Mouse (Mus musculus) embryonic facial prominence, embryonic 14.5 days (tissue): ENCODE results near the gene Rhobtb1. TPM values are rescaled to one million over a fixed set of nuclear protein-coding genes. Genes with fewer than 3 reads are reported as not detected.

ENCODE experiments used
- ATAC-seq: fragments of 200-750 bp; cut with Nextera tagmentation; 2 replicates; pipeline ENCODE4 v1.8.0; 2017; ENCODE audit warnings: low read depth, moderate number of reproducible peaks, moderate TSS enrichment
- DNase-seq: peaks from one replicate; pipeline ENCODE4 v3.0.0-alpha.2; 2015; ENCODE audit warnings: low spot score
- H3K27ac ChIP-seq: fragments of 300-500 bp; sonication (generic); replicated peaks from 2 replicates; pipeline ENCODE4 v1.5.1; 2014; ENCODE audit warnings: low read depth, mild to moderate bottlenecking, low read length, moderate library complexity
- H3K27me3 ChIP-seq: fragments of 300-500 bp; sonication (generic); replicated peaks from 2 replicates; pipeline ENCODE4 v1.6.1; 2014; ENCODE audit warnings: low read length; ENCODE audit not compliant: control insufficient read depth, insufficient read depth
- H3K36me3 ChIP-seq: fragments of 300-500 bp; sonication (generic); 2 replicates; pipeline ENCODE4 v1.6.1; 2014; ENCODE audit warnings: low read length, mixed read lengths; ENCODE audit not compliant: control insufficient read depth, insufficient read depth
- H3K4me1 ChIP-seq: fragments of 300-500 bp; sonication (generic); 2 replicates; pipeline ENCODE4 v1.6.1; 2014; ENCODE audit warnings: antibody characterized with exemption, low read length; ENCODE audit not compliant: control insufficient read depth, insufficient read depth
- H3K4me2 ChIP-seq: fragments of 300-500 bp; sonication (generic); 2 replicates; pipeline ENCODE4 v1.6.1; 2014; ENCODE audit warnings: low read depth, mild to moderate bottlenecking, low read length, moderate library complexity, mixed read lengths
- H3K4me3 ChIP-seq: fragments of 300-500 bp; sonication (generic); 2 replicates; pipeline ENCODE4 v1.5.1; 2014; ENCODE audit warnings: low read depth, mild to moderate bottlenecking, low read length
- H3K9ac ChIP-seq: fragments of 300-500 bp; sonication (generic); 2 replicates; pipeline ENCODE4 v1.6.1; 2014; ENCODE audit warnings: low read depth, mild to moderate bottlenecking, low read length, moderate library complexity, mixed read lengths
- H3K9me3 ChIP-seq: fragments of 300-500 bp; sonication (generic); 2 replicates; pipeline ENCODE4 v1.6.1; 2016; ENCODE audit warnings: low read length; ENCODE audit not compliant: control insufficient read depth
- WGBS: fragments of 180-500 bp; shearing (Covaris S2); extraction: QIAGEN DNeasy Blood & Tissue Kit; methylation state at CpG from one replicate; pipeline ENCODE4 v1.1.7; 2014; 5-methylcytosine and 5-hydroxymethylcytosine counted together
- polyA plus RNA-seq: library from polyadenylated mRNA; unstranded; fragments of >200 nt; fragmentation: Nextera tagmentation; extraction: Ambion mirVana; gene quantifications from 2 replicates; pipeline ENCODE4 v1.2.1, GENCODE M21; 2014

Gene Rhobtb1
- polyA plus RNA-seq, 1 experiment from 2014 or later = 28.0 TPM

DNA sequence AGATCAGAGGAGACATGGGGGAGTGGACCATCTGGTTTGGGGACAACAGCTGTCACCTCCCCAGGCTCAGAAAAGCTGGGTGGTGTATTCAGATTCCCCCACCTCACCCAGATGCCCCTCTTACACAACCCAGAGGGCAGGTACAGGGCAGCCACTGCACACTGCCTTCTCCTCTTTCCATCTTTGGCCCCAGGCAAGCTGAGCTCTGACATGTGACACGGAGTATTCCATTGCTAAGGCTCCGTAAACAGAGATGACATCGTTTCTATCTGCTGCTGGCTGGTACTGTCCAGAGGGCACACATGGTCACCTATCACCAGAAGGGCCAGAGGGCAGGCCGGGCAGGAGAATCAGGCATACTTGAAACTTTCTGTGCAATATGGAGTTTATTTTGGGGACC, 136.9 kb downstream of the Rhobtb1 start:
- no peak for ATAC-seq
- Histone ChIP-seq H3K27ac (no peak overlapping the region), H3K4me1 (no peaks in the 10 kb centered on the region), H3K4me2 (no peak overlapping the region), H3K9ac (no peak overlapping the region), H3K9me3 (no peaks in the 10 kb centered on the region), H3K36me3 (peaks cover 63% of the 10 kb centered on the region), H3K4me3 (no peak overlapping the region), H3K27me3 (no peaks in the 10 kb centered on the region)
- 82% methylated on average over 4 of the region's 4 CpGs for WGBS
- no peak for DNase-seq

DNA sequence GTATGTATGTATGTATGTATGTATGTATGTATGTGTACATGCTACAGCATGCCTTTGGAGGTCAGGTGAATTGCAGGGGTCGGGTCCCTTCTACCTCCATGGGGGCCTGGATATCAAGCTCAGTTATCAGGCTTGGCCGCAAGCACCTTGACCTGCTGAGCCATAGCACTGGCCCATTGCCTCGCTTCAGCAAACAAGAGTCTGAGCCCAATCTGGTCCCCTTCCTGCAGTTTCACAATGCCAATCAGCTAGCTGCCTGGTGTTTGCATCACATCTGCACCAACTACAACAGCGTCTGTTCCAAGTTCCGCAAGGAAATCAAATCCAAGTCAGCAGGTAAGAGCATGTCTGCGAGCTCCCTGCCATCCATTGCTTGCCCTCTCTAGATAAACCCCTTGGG, 137.5 kb downstream of the Rhobtb1 start:
- no peaks in the 10 kb centered on the region for H3K27me3 ChIP-seq

DNA sequence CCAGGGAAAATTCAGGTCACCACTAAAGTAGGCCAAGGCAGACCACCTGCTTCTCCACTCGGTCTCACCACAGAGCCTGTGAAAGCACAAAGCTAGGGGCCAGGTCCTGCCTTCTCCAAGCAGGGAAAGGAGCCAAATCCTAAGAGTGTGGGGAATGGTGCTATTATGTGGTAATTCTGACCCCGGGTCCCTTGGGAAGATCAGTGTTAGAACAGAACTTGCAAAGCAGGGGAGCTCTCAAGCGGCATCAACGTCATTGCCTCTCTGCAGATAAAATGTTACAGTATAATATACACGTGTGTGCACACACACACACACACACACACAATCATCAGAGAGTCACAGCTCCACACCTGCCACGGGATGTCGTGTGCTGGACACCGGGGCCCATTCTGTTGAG, 139.5 kb downstream of the Rhobtb1 start:
- no peak overlapping the region for H3K27ac ChIP-seq
- H3K9me3 ChIP-seq = no peaks in the 10 kb centered on the region
- no peak overlapping the region for H3K4me3 ChIP-seq
- 85% methylated on average over 8 of the region's 8 CpGs for WGBS
- H3K4me2 ChIP-seq = no peak overlapping the region
- no peak overlapping the region for H3K9ac ChIP-seq
- no peak for ATAC-seq
- H3K4me1 ChIP-seq = no peaks in the 10 kb centered on the region
- no peaks in the 10 kb centered on the region for H3K27me3 ChIP-seq
- no peak for DNase-seq
- H3K36me3 ChIP-seq = peaks cover 39% of the 10 kb centered on the region

More for the DNA sequence above, 137.5 kb downstream of the Rhobtb1 start:
- DNase-seq = no peak
- Histone ChIP-seq H3K4me2 (no peak overlapping the region), H3K9ac (no peak overlapping the region), H3K27ac (no peak overlapping the region), H3K9me3 (no peaks in the 10 kb centered on the region), H3K36me3 (peaks cover 58% of the 10 kb centered on the region), H3K4me1 (no peaks in the 10 kb centered on the region), H3K4me3 (no peak overlapping the region)
- ATAC-seq = no peak
- 91% methylated on average over 6 of the region's 6 CpGs for WGBS

DNA sequence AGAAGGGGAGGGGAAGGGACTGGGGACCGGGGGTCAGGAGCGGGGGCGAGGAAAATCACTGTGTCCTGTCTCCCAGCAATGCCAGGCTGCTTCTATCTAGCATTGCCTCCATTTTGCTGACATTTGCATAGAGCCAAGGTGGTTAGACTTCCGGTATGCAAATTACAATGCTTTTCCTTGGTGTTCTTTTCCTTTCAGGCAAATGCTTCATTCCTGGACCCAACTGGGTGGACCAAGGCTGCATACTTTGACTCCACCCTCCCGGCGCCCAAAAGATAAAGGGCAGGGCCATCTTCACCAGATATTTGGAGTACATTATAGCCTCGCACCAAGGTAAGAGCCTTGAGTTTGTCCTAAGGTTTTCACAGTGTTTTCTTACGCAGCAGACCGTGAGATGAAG, 144.7 kb downstream of the Rhobtb1 start:
- H3K9ac ChIP-seq = no peak overlapping the region
- H3K4me3 ChIP-seq = no peak overlapping the region
- no peaks in the 10 kb centered on the region for H3K9me3 ChIP-seq
- H3K27me3 ChIP-seq = no peaks in the 10 kb centered on the region
- H3K27ac ChIP-seq = no peak overlapping the region
- no peak overlapping the region for H3K4me2 ChIP-seq
- H3K36me3 ChIP-seq = no peaks in the 10 kb centered on the region
- no peaks in the 10 kb centered on the region for H3K4me1 ChIP-seq
- WGBS = 78% methylated on average over 9 of the region's 9 CpGs
- ATAC-seq (no peak), DNase-seq (no peak)

DNA sequence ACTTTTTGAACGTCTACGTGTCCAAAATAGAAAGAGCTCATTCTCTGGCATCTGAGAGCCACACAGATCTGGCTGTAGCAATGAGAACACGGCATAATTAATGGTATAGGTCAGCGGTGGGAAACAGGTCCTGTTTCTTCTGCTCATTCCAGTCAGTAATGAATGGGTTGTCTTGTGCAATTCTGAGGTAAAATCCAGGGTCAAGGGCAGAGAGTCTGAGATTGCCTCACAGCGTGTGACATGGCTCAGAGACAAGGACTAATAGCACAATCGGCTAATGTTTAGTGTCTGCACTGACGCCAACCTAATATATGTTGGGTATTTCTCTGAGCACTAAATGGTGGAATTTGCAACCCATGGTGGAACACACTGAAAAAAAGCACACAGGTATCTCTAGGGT, 148.8 kb downstream of the Rhobtb1 start:
- H3K36me3 ChIP-seq = no peaks in the 10 kb centered on the region

DNA sequence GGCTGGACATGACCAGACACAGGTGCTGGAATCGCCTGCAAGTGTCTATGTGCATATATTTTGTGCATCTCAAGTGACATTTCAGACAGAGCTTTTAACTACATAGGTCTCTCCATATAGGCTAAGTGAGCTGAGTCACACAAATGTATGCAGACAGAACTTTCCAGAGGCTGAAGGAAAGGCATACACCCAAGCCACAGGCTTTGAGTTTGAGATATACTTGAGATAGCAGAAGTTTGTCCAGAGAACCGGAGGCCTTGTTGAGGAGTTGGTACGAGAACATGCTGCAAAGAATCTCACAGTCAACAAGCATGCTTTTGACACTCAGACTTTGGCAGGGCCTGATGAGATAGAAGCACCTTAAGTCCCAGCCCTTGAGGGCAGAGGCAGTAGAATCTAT, 151.4 kb downstream of the Rhobtb1 start:
- Histone ChIP-seq H3K4me2 (no peak overlapping the region), H3K27ac (no peak overlapping the region), H3K4me1 (no peaks in the 10 kb centered on the region), H3K4me3 (no peak overlapping the region), H3K9ac (no peak overlapping the region), H3K27me3 (no peaks in the 10 kb centered on the region), H3K36me3 (no peaks in the 10 kb centered on the region), H3K9me3 (no peaks in the 10 kb centered on the region)
- ATAC-seq (no peak), DNase-seq (no peak)
- 85% methylated on average over 3 of the region's 3 CpGs for WGBS

More for the DNA sequence above, 148.8 kb downstream of the Rhobtb1 start:
- Histone ChIP-seq H3K9me3 (no peaks in the 10 kb centered on the region), H3K9ac (no peak overlapping the region), H3K27me3 (no peaks in the 10 kb centered on the region), H3K4me3 (no peak overlapping the region), H3K4me2 (no peak overlapping the region), H3K4me1 (no peaks in the 10 kb centered on the region), H3K27ac (no peak overlapping the region)
- 81% methylated on average over 7 of the region's 7 CpGs for WGBS
- no peak for DNase-seq
- ATAC-seq = no peak

DNA sequence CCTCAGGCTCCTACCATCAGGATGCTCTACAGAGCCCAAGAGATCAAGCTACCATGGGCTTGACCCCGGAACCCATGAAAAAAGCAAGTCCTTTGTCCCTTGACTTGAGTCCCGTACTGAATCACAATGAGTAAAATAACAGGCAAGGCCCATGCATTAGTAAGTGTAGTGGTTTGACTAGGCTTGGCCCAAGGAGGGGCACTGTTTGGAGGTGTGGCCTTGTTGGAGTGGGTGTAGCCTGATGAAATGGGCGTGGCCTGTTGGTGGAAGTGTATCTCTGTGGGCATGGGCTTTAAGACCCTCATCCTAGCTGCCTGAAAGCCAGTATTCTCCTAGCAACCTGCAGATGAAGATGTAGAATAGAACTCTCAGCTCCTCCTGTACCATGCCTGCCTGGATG, 153.6 kb downstream of the Rhobtb1 start:
- no peak for DNase-seq
- no peak overlapping the region for H3K4me3 ChIP-seq
- no peaks in the 10 kb centered on the region for H3K36me3 ChIP-seq
- no peak for ATAC-seq
- H3K27me3 ChIP-seq = no peaks in the 10 kb centered on the region
- no peaks in the 10 kb centered on the region for H3K9me3 ChIP-seq
- H3K27ac ChIP-seq = no peak overlapping the region
- H3K4me1 ChIP-seq = no peaks in the 10 kb centered on the region
- no peak overlapping the region for H3K4me2 ChIP-seq
- WGBS = 87% methylated on average over 3 of the region's 3 CpGs
- H3K9ac ChIP-seq = no peak overlapping the region

DNA sequence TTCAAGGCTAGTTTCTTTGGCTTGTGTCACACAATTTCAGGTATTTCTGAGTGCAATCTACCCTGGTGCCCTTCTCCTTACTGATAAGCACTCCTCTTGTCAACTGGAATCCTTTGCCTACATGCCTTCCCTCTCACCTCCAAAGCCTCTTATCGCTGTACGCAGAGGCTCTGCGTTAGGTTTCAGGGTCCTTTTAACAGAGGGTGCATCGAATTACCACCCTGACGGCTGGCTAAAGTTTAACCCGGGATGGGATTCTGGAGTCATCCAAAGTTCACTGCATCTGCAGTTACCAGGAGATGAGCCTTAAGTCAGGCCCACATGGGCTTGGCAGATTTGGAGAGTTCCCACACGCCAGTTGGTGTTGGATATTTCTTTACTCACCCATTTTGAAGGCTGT, 154.4 kb downstream of the Rhobtb1 start:
- Histone ChIP-seq H3K36me3 (no peaks in the 10 kb centered on the region), H3K4me2 (no peak overlapping the region), H3K4me3 (no peak overlapping the region), H3K27ac (no peak overlapping the region), H3K9me3 (no peaks in the 10 kb centered on the region), H3K9ac (no peak overlapping the region), H3K27me3 (no peaks in the 10 kb centered on the region), H3K4me1 (no peaks in the 10 kb centered on the region)
- DNase-seq (no peak), ATAC-seq (no peak)
- WGBS = 37% methylated on average over 7 of the region's 7 CpGs

DNA sequence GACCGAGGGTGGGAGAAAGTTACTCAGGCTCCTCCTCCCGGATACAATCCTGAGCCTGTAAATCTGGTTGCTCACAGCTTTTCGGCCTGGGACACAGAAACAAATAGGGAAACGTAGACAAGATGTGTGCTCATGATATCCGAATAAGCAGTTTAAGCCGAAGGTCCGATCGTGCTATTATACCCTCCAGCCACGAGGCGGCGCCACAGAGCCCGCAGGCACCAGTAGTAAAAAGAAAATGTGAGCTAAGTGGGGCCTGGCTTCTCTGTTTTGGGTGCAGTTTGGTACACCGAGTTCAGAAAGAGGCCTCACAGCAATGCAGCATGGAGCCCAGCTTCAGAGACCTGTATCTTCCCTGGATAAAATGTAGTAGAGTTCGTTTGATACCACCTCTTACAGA, 155.0 kb downstream of the Rhobtb1 start:
- 71% methylated on average over 14 of the region's 14 CpGs for WGBS

More for the DNA sequence above, 155.0 kb downstream of the Rhobtb1 start:
- H3K9me3 ChIP-seq = no peaks in the 10 kb centered on the region
- no peak overlapping the region for H3K4me3 ChIP-seq
- DNase-seq (no peak), ATAC-seq (no peak)
- H3K9ac ChIP-seq = no peak overlapping the region
- H3K27ac ChIP-seq = no peak overlapping the region
- H3K4me1 ChIP-seq = no peaks in the 10 kb centered on the region
- no peaks in the 10 kb centered on the region for H3K27me3 ChIP-seq
- H3K4me2 ChIP-seq = no peak overlapping the region
- H3K36me3 ChIP-seq = no peaks in the 10 kb centered on the region
